ENCODE assay signal across 21 mouse cellular contexts in genomic region chr14:18425887-18426286, GRCm38 (mm10).
DNase-seq lines count a peak whose midpoint lies in the region; ATAC-seq lines count a peak whose summit lies in the region.
"Had no signal": no experiment of that assay in that cellular context is flagged by ENCODE, and none has a peak within 500 bp of the region (broad histone marks: within the 10 kb centered on the region; RNA-seq: fewer than 3 reads in every experiment).

No protein-coding gene starts in this region.

- no peaks in the 10 kb centered on the region for H3K27me3 ChIP-seq in forebrain, embryonic 10.5 days (ENCODE audit: poor library complexity, severe bottlenecking)
- H3K27me3 ChIP-seq in hindbrain, embryonic 10.5 days (ENCODE audit: insufficient read depth, poor library complexity, severe bottlenecking): no peaks in the 10 kb centered on the region
- H3K27me3 ChIP-seq: embryonic facial prominence, embryonic 13.5 days; embryonic facial prominence, embryonic 15.5 days; forebrain, embryonic 13.5 days; forebrain, embryonic 15.5 days had no signal

- peak; percentile 74 for ATAC-seq in CD4-positive, CD25-positive, alpha-beta regulatory T cell, adult 4 months
- ATAC-seq: forebrain, embryonic 13.5 days; forebrain, embryonic 15.5 days; forebrain, postnatal 0 days had no signal

- H3K9me3 ChIP-seq in forebrain, embryonic 10.5 days: no peaks in the 10 kb centered on the region; the same call in 1 of the 2 replicates
- no peaks in the 10 kb centered on the region for H3K9me3 ChIP-seq in hindbrain, embryonic 10.5 days
- H3K9me3 ChIP-seq: embryonic facial prominence, embryonic 13.5 days; embryonic facial prominence, embryonic 15.5 days; forebrain, embryonic 13.5 days; forebrain, embryonic 15.5 days had no signal

- no peak overlapping the region for H3K27ac ChIP-seq in forebrain, embryonic 10.5 days
- no peak overlapping the region for H3K27ac ChIP-seq in hindbrain, embryonic 10.5 days
- H3K27ac ChIP-seq: embryonic facial prominence, embryonic 13.5 days; embryonic facial prominence, embryonic 15.5 days; forebrain, embryonic 13.5 days; forebrain, embryonic 15.5 days had no signal

- no peaks in the 10 kb centered on the region for H3K36me3 ChIP-seq in forebrain, embryonic 10.5 days (replicated peaks)
- no peaks in the 10 kb centered on the region for H3K36me3 ChIP-seq in hindbrain, embryonic 10.5 days
- H3K36me3 ChIP-seq: embryonic facial prominence, embryonic 13.5 days; embryonic facial prominence, embryonic 15.5 days; forebrain, embryonic 15.5 days had no signal

- 0 out of 2 replicates have a peak, but pooled peaks cover 3% of the 10 kb centered on the region for H3K4me1 ChIP-seq in forebrain, embryonic 10.5 days
- H3K4me1 ChIP-seq in hindbrain, embryonic 10.5 days (replicated peaks): 0 out of 2 replicates have a peak, but pooled peaks cover 3% of the 10 kb centered on the region
- H3K4me1 ChIP-seq: embryonic facial prominence, embryonic 13.5 days; embryonic facial prominence, embryonic 15.5 days; forebrain, embryonic 13.5 days; forebrain, embryonic 15.5 days had no signal

- H3K4me3 ChIP-seq in forebrain, embryonic 10.5 days: no peak overlapping the region
- H3K4me3 ChIP-seq in hindbrain, embryonic 10.5 days: no peak overlapping the region
- H3K4me3 ChIP-seq: embryonic facial prominence, embryonic 13.5 days; embryonic facial prominence, embryonic 15.5 days; erythroblast, embryonic 14.5 days; forebrain, embryonic 13.5 days; forebrain, embryonic 15.5 days had no signal

- peak; percentile 21 for DNase-seq in CD4-positive, CD25-positive, alpha-beta regulatory T cell, adult 2 months (ENCODE audit: low read depth, low spot score)
- DNase-seq in induced T-regulatory cell, adult 2 months (ENCODE audit: low read depth): peak; percentile 19
- no peak for DNase-seq in left cerebral cortex, postnatal 36 days (ENCODE audit: low spot score in 2 of 2)
- no peak for DNase-seq in forebrain, embryonic 10.5 days (ENCODE audit: extremely low spot score, low spot score)
- no peak for DNase-seq in hindbrain, embryonic 10.5 days (ENCODE audit: low spot score)
- DNase-seq: adrenal gland, adult 8-10 months; adrenal gland, postnatal 14 days; cerebellum, adult 11 months; cerebellum, adult 18-20 months; cerebellum, adult 8-10 months; cerebellum, adult 9-11 months; cerebellum, postnatal 14 days; cerebellum, postnatal 36 days; embryo, embryonic 11 days; forebrain, postnatal 0 days had no signal

- intact Hi-C loops in left cerebral cortex, postnatal 36 days (cut with DNase I): no loop called here

Comparison
In these comparisons a context has a peak if more than half of its experiments do, and no peak if none do; other contexts are left out.
1. DNase-seq: peak in CD4-positive, CD25-positive, alpha-beta regulatory T cell, adult 2 months (single experiment) and induced T-regulatory cell, adult 2 months (single experiment); none in left cerebral cortex, postnatal 36 days (0 of 2), forebrain, embryonic 10.5 days (single experiment) and hindbrain, embryonic 10.5 days (single experiment).